Mouse (Mus musculus) gonadal fat pad, adult 2 months (tissue): ENCODE measurements around the gene Padi2. TPM values are rescaled to one million over a fixed set of nuclear protein-coding genes. Genes with fewer than 3 reads are reported as not detected.

Experiments
- DNase-seq: peaks from one replicate; pipeline ENCODE4 v3.0.0-alpha.2; 2012; ENCODE audit warnings: low read depth
- polyA plus RNA-seq: library from polyadenylated mRNA; depleted of rRNA; stranded (reverse); fragments of >200 nt; gene quantifications from 2 replicates; pipeline ENCODE4 v1.2.3, GENCODE M21; 2012

Padi2 gene
- polyA plus RNA-seq, 1 experiment: 25.1 TPM

DNA sequence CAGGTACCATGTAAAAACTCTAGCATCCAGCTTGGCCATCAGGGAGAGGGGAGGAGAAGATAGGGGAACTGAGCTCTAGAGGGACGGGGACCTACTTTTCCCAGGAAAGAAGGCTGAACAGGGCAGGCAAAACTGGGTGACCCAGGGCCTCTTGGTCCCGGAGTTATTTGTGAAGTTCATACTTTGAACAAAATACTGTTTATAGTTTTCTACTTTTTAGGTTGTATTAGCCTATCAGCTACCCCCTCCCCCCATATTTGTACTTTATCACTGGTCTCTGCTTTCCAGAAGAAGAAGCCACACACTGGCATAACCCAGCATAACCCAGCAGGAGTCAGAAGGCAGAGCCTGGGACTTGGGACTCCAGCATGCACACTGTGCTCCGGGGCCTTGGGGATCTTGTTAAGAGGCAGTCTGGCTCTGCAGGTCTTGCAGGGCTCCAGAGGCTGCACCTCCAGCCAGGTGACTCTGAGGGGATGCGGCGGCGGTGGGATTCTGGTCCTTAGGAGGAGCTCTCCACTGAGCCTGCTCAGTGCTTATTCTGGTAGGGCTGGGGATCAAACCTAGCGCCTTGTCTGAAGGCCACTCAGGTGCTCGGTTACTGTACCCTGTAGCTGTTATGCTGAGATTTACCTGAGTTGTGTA, 25.0 kb upstream of the Padi2 start:
- no peak for DNase-seq

DNA sequence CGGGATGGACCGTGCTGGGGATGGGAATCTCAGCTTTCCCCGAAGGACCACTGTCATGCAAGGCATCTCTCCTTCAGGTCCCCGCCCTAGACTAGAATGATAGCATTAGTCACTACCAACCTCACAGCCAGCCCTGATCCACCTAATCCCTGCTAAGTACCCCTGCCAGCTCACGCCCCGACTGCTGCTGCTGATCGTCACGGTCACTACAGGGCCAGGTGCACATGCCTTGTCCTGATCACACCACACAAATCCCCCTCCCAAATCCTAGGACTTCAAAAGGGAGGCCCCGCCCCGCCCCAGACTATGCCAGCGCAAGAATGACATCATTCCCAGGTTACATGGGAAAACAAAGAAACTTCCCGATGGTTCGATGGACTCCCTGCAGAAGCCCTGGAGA, 24.4 kb upstream of the Padi2 start:
- no peak for DNase-seq

DNA sequence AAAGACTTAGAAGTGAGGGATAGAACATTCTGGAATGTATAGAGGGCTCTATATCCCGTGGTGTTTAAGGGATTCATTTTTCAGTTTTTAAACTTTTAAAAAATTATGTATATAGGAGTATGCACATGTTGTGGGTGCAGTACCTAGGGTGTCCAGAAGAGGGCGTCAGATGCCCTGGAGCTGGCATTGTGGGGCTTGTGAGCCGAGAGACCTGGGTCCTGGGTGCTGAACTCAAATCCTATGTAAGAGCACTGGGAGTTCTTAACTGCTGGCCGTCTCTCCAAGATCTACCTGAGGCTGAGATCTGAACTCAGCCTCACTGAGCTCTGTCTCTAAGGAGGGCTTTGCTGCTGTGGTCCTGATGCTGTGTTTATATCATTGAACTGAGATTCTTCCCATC, 23.8 kb upstream of the Padi2 start:
- DNase-seq: no peak

DNA sequence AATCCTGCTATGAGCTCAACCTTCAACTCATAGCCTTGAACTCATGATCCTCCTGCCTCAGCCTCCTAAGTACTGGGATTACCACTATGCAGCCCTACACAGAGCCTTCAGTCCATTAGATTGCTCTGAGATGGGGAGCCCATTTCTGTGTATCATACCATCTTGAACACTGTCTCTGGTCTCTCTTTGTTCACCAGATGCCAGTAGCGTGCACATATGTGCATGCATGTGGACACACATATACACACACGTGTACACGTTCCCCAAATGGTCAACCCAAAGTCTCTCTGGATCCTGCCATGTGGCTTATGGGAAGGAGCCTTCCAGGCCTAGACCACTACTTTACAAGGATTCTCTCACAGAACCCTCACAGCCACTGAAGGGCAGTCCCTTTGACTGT, 23.2 kb upstream of the Padi2 start:
- no peak for DNase-seq

DNA sequence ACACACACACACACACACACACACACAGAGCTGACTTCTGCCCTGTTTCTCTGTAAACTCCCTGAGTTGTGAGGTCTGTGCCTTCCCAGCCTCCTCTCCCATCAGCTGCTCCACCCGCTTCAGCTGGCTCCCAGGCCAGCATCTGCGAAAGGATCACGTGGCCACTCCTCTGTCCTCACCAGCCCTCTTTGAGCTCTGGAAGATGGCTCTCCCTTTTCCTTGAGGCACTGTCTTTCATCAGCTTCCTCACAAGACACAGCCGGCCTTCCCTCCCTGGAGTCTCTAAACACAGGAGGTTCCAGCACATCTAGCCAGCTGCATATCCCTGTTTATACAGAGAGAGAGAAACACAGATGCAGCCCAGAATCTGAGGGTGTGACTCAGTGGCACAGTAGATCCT, 22.3 kb upstream of the Padi2 start:
- DNase-seq: no peak

DNA sequence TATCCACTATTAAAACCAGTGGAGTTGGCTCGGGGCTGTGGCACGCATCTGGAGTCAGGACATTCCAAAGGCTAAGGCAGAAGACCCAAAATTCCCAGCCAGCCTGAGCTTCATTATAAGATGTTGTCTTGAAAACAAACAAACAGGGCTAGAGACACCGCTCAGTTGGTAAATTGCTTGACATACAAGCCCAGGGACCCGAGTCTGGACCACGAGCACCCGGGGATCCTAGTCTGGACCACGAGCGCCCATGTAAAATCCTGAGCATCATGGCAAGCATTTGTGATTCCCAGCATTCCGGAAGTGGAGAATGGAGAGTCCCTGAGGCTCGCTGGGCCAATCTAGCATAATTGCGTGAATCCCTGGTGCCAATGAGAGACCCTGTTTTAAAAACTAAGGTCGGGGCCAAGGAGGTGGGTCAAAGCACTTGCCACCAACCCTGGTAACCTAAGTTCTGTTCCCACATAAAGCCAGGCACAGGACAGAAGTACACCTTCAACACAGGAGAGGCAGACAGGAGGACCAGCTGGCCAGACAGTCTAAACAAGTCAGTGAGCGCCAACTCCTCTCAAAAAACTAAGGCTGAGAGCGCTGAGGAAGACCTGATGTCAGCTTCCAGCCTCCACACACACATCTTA, 14.5 kb upstream of the Padi2 start:
- no peak for DNase-seq

DNA sequence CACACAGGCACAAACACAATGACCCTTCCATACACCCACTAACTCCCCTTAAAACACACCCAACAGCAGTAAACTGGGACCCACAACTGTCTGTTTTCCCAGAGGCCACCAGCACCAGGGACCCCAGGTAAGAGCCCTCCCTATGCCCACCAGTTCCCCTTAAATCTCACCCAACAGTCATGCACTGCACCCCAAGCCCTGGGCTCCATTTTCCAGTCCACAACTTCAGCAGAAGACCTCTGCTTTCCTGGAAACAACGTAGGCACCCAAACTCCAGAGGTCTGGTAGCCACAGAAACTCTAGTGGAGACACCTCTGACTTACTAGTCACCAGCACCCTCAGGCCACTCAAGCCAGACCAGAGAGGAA, 14.0 kb upstream of the Padi2 start:
- DNase-seq: no peak

DNA sequence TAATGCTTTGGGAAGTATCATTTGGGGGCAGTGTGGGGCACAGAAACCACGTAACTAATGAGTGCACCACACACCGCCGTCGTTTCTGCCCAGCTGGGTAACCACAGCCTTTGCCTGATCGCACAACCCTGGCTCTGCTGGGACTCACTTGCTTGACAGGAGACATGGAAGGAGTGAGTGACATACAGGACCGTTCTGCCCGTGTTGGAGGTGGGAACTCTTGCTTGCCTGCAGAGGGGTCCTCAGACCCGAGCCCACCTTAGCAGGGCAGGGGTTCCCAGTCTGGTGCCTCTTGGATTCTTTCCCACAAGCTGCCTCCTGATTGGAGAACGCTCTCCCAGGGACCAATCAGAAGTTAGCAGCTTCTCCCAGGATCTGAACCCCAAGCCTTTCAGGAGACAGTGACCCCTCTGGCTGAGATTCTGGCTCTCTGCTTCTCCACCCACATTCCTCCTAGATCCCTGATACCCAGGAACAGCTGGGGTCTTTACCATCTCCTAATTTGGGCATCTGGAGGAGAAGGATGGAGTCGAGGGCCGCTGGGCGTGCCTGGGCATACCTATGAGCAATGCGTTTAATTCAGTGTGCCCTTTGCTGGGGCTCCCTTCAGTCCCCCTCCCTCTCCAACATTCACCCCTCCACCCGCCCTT, 1.2 kb upstream of the Padi2 start:
- DNase-seq: no peak

DNA sequence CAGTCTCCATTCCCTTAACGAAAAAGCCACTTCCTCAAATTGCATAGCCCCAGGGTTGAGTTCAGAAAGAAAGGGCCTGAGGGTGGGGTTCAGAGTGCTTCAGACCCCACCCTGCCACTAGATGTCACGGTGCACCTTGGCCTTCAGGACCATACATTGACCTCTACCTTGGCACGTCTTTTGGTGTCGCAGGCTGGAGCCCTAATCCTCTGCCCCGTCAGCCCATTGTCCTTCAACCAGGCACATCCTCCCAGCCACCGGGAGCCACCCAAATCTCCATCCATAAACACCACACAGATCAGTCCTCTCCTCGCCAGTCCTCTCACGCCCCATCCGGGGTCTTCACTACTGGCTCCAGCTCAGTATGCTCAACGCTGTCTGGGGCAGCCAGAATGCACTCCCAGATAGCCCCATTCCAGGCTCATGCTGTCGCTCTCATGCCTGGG, 695 bp upstream of the Padi2 start:
- DNase-seq: no peak

DNA sequence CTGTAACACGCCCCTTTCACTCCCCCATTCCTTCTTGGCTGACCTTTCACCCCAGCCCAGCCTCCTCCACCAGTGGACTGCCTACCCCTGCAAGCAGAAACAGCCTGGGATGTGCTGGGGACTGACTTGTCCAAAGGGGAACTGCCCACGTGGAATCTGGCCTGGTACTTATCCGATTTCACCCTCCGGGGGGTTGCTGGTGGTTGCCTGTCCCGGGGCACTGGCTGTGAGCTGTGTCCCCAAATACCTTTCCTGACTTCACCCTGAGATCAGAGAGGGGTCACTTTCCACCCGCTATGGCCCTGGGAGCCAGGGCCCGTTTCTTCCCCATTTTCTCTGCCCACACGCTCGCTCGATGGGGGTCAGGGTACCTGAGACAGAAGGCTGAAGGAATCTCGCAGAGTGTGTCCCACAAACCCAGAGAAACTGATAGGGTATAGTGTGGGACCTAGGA, 710 bp downstream of the Padi2 start:
- DNase-seq: no peak

DNA sequence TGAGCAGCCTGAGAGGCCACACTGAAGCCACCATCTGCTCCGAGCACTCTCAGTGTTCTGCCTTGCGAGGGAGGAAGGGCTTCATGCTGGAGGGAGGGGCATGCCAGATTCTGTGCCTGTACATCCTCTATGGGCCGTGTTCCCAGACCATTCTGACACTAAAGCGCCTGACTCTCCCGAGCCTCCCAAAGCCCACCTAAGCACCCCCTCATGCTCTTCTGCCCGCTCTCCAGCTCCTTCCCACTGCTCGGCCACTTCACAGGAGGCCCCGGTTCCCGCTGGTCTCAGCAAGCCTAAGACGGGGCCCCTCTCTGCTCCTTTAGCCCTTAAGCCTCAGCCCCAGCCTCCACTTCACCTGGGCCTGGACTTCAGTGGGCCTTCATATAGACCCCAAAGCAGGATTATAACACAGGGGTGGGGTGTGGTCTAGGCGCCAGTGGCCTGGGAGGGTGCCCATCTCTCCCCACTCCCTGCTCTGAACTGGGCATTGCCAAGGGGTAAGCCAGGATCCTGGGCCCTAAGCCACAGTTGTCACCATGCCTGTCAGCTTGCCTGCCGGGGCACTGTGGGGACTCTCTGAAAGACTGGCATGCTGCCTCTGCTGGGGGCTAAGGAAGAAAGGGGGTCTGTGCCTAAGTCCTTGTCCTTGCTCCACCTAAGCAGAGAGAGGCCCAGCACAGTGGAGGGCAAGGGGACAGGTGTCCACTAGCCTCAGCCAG, 1.3 kb downstream of the Padi2 start:
- DNase-seq: no peak

DNA sequence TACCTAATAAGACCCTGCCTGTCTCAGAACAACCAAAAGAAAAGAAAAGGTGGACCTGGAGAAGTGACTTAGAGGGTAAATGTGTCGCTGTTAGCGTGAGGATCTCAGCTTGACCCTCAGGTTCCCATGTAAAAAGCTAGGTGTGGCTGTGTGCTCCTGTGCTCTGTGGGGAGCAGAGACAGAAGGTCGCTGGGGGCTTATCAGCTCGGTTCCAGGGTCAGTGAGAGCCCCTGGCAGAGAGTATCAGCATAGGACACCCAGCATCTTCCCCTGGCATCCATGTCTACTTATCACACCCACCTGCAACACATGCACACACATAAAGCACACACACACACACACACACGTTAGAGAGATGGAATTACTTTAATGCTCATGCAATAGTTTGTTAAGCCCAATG, 2.5 kb downstream of the Padi2 start:
- DNase-seq: no peak

DNA sequence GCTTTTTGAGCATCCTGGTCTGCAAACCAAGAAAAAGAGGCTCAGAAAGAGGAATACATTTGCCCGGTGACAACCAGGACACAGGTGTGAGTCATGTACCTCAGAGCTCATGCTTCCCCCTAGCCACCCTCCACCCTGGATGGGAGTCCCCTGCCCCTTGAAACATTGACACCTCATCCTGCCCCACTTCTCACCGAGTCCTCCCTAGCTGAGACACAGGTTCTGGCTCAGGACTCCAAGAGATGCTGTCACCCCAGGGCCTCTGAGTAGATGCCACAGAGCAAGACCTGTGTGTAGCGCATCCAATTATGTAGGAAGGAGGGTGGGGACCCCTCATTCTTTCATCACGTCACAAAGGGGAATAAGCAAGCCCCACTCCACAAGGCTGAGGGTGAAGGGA, 3.4 kb downstream of the Padi2 start:
- no peak for DNase-seq

DNA sequence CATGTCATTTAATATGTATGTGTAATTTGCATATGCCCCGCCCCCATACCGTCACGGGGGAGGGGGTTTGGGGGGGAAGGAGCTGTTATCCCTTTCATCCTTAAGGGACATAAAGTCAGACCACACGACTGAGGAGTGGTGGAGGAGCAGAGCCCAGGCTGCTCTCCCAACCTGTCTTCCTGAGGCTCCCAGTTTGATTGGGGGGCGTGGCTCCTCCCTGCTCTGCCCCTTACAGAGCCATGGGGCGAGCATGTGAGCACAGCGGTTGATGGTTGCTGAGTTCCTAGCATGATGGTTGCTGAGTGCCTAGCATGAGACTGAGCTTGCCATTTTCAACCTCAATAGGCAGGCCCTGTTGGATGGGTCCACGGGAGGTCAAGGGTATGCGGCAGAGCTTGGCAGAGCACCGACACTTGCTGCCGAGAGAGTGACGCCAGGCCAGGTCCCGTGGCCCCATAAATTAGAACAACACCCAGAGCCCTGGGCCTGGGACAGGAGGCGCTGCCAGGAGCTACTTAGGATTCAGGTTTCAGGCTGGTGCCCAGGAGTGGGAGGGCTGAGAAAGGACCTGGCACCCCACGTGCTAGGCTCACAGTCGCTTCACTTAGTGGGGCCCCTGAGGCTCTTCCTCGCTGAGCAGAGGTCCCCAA, 4.6 kb downstream of the Padi2 start:
- DNase-seq: no peak

DNA sequence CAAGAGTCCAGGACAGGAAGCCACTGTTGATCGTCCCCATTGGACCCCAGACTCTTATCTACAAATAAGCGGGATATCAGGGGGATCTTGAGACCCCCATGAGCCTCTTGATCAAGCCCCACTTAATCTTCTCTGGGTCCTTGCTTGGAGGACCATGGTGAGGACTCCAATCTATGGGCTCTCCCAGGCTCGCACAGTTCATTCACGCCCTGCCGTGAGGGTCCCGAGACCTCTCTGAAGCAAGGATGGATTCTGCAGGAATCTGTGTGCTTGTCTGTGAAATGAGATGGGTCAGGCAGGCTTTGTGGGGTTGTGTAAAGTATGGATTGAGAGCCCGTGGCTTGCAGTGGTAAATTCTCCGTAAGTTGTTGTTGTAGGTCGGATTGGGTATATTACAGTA, 5.3 kb downstream of the Padi2 start:
- DNase-seq: no peak

DNA sequence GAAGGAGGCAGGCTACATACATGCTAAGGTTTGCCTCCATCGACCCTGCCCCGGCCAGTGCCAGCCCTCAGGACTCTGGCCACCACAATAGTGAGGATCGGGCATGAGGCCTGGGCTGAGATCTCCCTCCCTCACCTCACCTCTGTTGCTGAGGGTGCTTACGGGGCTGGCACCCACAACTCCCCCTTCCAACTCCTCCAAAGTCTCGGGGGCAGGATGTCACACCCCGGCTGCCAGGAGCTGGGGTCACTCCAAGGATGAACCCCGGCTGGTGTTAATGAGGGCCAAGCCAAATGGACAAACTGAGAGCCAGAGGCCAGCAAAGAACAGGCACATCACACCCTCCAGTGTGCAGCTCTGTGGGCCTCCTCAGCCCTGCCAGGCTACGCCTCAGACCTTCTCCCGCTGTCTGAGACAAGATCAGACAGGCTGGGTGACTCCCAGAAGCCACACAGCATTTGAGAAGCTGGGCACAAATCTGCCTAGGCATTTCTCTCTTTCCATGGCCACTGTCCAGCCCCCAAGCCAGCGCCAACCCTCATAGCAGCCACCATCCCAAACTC, 6.2 kb downstream of the Padi2 start:
- DNase-seq: no peak

DNA sequence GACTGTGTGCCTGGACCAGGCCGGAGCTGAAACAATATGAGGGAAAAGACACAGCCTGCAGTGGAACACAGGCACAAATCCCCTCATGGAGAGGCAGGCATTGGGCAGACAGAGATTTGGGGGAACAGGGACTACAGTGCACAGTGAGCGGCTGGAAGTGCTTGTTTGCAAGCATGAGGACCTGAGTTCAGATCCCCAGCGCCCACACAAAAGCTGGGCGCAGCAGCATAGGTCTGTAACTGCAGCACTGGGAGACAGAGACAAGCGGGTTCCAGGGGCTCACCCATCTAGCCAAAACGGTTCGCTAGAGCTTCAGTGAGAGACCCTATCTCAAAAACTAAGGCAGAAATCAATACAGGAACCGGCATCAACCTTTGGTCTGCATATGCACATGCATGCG, 7.4 kb downstream of the Padi2 start:
- DNase-seq: no peak

DNA sequence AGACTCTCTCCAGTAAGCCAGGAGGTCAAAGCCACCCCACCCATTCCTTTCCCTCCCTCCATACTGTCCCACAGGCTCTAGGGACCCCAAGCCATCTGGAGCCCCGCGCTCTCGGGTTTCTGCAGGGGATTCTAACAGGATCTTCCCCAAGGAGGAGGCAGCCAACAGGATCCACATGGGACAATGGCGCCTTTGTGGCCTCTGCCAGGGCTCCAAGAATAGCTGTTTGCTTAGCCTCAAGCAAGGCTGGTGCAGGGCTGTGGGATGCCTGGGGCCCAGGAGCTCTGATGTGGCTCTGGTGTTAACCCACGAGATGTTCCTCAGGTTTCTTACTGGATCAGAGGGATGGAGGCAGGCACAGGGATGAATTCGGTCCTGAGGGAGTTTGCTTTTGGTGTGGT, 8.6 kb downstream of the Padi2 start:
- DNase-seq: no peak

DNA sequence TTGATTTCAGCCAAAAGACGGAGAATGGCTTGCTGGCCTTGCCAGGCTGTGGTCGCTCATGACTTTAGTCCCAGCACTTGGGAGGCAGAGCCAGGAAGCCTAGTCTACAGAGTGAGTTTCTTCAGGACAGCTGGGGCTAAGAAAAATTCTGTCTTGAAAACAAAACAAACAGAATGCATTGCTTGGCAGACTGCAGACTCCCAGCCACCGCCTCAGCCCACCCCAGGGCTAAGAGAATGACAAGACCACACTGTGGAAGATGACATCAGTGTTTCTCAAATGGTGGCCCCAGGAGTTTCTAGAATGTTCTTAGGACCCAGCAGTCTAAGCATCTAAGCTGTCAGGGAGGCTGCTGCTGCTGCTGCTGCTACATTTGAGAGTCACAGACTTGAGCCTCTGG, 9.1 kb downstream of the Padi2 start:
- DNase-seq: no peak

DNA sequence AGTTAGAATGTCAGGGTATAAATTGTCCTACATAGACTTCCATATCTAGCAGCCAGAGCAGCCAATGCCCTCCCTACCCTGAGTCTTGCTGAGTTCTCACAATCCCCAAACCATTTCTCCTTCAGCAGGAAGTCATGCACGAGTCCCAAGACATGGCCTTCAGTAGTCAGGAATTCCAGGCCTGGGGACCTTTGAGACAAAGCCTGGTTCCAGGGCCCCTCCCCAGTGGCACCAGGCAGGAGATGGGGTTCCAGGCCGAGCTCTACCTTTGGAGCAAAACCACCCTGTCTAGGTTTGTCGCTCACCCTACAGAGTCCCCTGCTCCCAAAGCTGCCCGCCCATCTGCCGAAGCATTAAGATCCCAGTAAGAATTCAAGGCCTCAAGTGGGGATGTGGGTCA, 10.2 kb downstream of the Padi2 start:
- DNase-seq: no peak

DNA sequence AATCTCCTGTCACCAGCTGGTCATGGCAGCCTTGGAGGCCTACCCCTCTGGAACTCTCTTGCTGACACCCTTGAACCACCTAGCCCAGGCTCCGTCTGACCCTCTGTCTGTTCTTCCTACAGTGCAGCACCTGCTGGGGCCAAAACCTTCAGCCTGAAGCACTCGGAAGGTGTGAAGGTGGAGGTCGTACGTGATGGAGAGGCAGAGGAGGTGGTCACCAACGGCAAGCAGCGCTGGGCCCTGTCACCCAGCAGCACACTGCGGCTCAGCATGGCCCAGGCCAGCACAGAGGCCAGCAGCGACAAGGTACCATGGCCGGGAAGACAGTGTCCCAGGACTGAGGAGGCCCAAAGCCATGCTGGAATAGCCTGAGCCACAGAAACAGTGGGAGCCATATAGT, 11.3 kb downstream of the Padi2 start:
- DNase-seq: no peak
